Mouse (Mus musculus) WW6 (cell line): ENCODE measurements around the gene Lrrc15.
A peak's percentile ranks its signal among the peaks of the same experiment; 100 is the strongest.

ENCODE experiments used
- DNase-seq: peaks from one replicate; pipeline ENCODE4 v3.0.0-alpha.2; 2013; ENCODE audit warnings: low read depth, low spot score

Gene Lrrc15

DNA sequence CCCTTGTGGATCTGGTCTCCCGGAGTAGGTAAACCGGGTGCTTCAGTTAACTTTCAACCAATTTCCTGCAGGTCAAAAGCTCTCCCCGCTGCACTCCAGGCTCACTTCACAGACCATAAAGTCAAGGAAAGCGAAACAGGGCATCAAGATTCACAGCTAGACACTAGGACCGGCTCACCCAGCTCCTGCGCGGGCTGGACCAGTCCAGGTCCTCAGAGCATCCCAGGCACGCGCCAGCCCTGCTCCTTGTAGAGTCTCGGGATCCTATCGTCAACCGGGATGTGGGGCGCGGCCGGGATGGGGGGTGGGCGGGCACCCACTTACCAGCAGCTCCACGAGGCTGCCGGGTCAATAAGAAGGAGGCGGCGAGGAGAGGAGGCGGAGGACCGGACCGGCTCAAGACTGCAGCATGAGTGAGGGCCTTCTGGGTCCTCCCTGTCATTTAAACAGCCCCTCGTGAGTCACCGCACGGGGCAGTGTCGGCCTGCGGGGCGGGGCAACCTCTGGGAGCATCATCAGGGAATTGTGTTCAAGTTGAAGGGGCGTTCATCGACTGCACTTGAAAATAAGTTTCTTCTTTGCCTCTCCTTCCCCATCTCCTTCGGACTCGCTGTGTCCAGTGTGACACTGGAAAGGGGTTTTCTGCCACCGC, at the start of gene Lrrc15:
TSS of gene Lrrc15 (minus strand) at position 413 of the 652 bp plus-strand sequence.
- DNase-seq = no peak

GRCm38 (mm10) chr16:30314236-30314635, 31.2 kb upstream of the Lrrc15 start:
- no peak for DNase-seq

DNA sequence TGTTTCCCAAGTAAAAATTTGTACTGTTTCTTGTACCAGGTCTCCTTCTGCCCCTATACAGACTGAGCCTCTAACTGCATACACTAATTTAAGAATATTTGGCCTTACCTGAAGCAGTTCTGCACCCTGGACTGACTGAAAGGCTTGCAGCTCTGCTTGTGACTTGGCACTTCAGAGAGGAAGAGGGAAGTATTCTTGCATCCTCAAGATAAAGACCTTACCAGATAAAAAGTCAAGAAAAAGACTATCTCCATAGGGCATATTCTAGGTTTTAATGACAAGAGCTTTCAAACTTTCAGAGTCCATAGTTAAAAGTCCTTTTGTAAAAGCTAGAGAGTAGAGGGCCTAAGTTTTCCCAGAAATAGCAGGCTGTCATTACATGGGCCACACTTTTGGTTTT, 27.6 kb upstream of the Lrrc15 start, which contains the start of gene Gp5:
TSS of gene Gp5 (minus strand) at position 133 of the 400 bp plus-strand sequence.
- DNase-seq = no peak

DNA sequence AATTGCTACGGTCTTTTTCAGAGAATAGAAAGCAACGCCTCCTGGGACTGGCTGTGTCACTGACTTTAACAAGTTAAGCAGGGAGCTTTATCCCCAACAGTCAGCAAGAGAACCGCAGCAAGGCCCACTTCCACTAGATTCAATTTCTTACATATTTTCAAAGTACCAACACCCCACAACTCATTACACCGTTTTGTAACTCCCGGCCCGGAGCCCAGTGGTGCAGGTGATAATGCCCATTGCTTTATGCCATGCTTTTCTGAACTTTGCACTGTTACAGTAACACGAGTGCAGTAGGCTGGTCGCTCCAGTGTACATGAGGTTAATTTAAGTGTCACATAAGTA, 27.1 kb upstream of the Lrrc15 start:
- DNase-seq = no peak

- peak; percentile 22 for DNase-seq
These were observed 26.5 kb upstream of the Lrrc15 start for GRCm38 (mm10) chr16:30309395-30310170.

GRCm38 (mm10) chr16:30308616-30309394, 25.7 kb upstream of the Lrrc15 start:
- peak; percentile 69 for DNase-seq

- DNase-seq = no peak
These were observed 25.0 kb upstream of the Lrrc15 start for GRCm38 (mm10) chr16:30307961-30308615.

DNA sequence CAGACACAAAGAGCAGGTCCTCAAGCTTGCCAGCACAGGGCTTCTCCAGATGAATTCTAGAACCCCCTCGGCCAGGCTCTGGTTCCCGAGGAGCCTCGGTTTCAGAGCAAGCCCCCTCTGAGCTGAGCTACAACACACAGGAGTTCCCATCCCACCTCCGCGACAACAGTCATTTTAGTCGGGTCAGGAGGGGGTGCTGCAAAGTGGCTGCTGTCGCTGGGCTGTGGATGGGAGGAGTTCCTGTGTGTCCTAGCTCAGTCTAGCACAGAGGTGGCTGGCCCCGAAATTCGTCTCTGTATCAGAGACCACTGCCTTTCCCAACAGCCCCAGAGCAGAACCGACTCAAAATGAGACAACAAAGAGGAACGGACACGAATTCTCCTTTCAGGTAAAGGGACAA, 24.2 kb upstream of the Lrrc15 start:
- no peak for DNase-seq

GRCm38 (mm10) chr16:30306102-30306501, 23.0 kb upstream of the Lrrc15 start:
- DNase-seq = no peak

- no peak for DNase-seq
These were observed 21.2 kb upstream of the Lrrc15 start for GRCm38 (mm10) chr16:30304236-30304635.

DNA sequence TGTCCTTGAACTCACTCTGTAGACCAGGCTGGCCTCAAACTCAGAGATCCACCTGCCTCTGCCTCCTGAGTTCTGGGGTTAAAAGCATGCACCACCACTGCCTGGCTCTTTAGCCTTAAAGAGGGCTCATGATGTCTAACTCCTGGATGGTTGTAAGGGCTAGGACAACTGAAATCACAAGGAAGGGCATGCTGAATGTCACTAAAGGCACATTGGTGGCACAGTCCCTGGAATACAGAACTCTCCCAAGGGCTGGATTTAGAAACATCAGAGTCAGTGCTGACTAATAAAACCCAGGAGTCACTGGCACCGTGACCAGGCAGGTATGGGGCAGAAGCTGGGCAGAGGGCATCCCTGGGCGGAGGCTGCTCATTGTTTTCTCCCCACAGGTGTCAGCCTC, 20.4 kb upstream of the Lrrc15 start:
- DNase-seq = no peak

GRCm38 (mm10) chr16:30302686-30303085, 19.6 kb upstream of the Lrrc15 start:
- DNase-seq = no peak

- no peak for DNase-seq
These were observed 16.7 kb upstream of the Lrrc15 start for GRCm38 (mm10) chr16:30299711-30300277.

GRCm38 (mm10) chr16:30297450-30297849, 14.4 kb upstream of the Lrrc15 start:
- no peak for DNase-seq

GRCm38 (mm10) chr16:30296601-30297275, 13.7 kb upstream of the Lrrc15 start:
- no peak for DNase-seq

DNA sequence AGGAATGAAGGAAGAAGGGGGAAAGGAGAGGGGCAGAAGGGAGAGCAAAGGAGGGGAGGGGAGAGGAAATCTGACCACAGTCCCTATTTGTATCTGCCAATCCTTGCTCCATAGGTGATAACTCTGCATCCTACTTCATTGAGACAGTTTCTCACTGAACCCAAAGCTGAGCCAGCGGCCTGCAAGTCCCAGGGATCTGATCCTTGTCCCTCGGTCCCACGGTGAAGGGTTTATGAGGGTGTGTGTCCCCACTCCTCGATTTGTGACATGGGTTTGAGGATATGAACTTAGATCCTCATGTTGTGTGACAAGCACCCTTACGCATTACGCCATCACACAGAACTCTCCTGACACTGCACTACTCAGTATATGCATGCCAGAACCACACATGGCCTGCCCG, 12.1 kb upstream of the Lrrc15 start:
- DNase-seq = no peak

GRCm38 (mm10) chr16:30290436-30290835, 7.4 kb upstream of the Lrrc15 start:
- no peak for DNase-seq

DNA sequence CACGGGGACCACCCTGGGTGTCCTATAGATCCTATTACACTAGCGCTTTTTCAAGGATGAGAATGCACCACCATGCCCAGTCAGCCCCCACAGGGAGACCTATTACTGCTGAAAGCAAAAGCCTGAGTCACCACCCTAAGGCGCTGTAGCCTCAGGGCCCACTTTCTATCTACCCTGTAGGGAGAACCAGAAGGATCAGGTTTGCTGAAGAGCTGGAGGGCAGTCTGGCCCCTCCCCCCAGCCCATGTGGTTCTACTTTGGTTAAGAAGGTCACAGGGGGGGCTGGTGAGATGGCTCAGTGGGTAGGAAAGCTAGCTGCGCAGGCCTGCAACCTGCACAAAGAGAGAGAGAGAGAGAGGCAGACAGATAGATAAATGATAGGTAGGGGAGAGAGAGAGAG, 2.6 kb upstream of the Lrrc15 start:
- DNase-seq = peak; percentile 18

GRCm38 (mm10) chr16:30283743-30284337, 784 bp upstream of the Lrrc15 start:
- peak; percentile 33 for DNase-seq

- peak; percentile 54 for DNase-seq
These were observed 2.3 kb downstream of the Lrrc15 start for GRCm38 (mm10) chr16:30280676-30281297.
